Mouse (Mus musculus): Measurements from ENCODE around the gene Rab29. TPM values are rescaled to one million over a fixed set of nuclear protein-coding genes. Genes with fewer than 3 reads are reported as not detected.
"Not testable (repeated sequence)": the region's sequence is repeated elsewhere in the genome, so short reads cannot be mapped to it uniquely, and the experiment has no call there.

Rab29 gene
- 29.8 and 30.1 TPM in 2 replicates for polyA plus RNA-seq (2015; fragmentation: Nextera tagmentation; extraction: Ambion mirVana)

DNA sequence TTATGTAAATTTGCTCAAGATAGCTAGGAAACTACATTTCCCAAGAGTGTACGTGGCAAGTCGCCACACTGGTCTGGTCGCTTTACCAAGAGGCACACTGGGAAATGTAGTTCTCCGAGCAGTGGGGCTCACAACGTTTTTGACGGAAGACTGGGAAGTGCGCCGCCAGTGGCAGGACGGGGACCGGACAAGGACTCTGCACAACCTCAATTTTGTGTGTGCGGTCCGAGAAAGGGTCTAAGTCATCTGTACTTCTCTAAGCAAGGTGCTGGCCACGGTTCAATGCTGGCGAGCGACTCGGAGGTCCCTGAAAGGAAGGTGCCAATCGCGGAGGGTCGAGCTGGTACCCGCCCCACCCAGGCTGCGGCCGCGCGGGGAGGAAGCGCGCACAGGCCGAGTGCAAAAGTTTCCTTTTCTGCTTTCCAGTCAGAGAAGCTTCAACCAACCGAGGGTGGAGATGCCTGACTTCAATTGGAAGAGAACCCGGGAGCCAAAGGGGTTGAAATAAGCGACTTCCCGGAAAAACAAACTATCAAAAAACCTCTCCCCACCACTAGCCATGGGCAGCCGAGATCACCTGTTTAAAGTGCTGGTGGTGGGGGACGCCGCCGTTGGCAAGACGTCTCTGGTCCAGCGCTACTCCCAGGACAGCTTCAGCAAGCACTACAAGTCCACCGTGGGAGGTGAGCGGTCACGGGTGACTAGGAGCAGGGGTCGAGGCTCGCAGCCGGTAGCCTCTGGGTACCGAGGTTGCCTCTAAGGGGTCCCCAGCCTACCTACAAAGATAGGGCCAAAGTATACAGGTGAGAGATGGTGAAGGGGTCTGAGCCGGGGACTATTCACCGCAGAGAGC is at the start of gene Rab29:
Gene Rab29 (plus strand): TSS at position 132 of the 853 bp plus-strand sequence.
- peak; percentile 95 for ATAC-seq (ENCODE audit: insufficient number of reproducible peaks, low FRiP score, low TSS enrichment, low read depth)
- Histone ChIP-seq H3K27ac (peak within 1 kb of the TSS; percentile 61; the same call in 1 of the 2 replicates), H3K4me3 (peak within 1 kb of the TSS; percentile 66), H3K9ac (peak within 1 kb of the TSS; percentile 51), H3K9me3 (no peaks in the 10 kb centered on the region), H3K36me3 (0 out of 2 replicates have a peak, but pooled peaks cover 5% of the 10 kb centered on the region), H3K27me3 (no peaks in the 10 kb centered on the region), H3K4me2 (peak within 1 kb of the TSS; percentile 81), H3K4me1 (peaks cover 7% of the 10 kb centered on the region; the same call in 1 of the 2 replicates)
- 1% methylated on average over 46 of the region's 46 CpGs for WGBS

DNA sequence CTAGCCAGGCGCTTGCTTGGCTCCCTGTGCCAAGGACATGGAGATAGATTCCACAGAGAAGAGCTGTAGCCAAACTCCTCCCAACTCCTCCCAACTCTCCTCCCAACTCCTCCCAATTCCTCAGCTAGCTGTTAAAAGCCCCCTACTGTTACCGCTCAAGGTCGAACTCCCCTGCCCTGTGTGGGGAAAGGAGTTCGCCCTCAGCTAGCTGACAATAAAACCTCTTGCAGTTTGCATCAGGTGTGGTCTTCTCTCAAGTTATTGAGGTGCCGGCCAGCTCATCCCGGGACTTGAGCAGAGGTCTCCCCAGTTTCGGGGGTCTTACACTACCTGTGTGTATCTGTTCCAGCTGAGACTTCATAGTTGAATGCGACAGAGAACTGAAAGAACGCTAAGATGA is 46.7 kb upstream of the Rab29 start:
- WGBS: 63% methylated on average over 9 of the region's 9 CpGs
- H3K4me1 ChIP-seq; H3K9me3 ChIP-seq; H3K9ac ChIP-seq; H3K27me3 ChIP-seq; ATAC-seq (ENCODE audit: insufficient number of reproducible peaks, low FRiP score, low TSS enrichment, low read depth); H3K4me3 ChIP-seq; H3K36me3 ChIP-seq; H3K4me2 ChIP-seq: not testable (repeated sequence)
- H3K27ac ChIP-seq: peak overlapping the region; percentile 35; the same call in 1 of the 2 replicates

DNA sequence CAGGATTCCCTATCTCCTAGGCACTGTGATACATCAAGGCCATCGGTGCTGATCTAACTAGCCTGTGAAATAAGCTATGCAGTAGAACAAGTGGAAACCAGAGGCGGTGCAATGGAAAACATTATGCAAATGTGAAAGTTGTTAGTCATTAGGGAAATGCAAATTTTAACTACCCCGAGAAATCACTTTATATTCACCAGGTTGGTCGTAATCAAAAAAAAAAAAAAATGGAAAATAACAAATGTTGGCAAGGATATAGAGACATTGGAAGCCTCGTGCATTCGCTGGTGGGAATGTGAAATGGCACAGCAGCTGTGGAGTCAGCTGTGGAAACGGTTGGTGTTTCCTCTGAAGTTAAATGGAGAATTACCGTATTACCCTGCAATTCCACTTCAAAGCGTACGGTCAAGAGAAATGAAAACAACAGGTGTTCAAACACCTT is 46.1 kb upstream of the Rab29 start:
- H3K36me3 ChIP-seq: no peaks in the 10 kb centered on the region
- no peak for ATAC-seq (ENCODE audit: insufficient number of reproducible peaks, low FRiP score, low TSS enrichment, low read depth)
- no peaks in the 10 kb centered on the region for H3K4me1 ChIP-seq
- H3K9ac ChIP-seq: no peak overlapping the region
- H3K4me3 ChIP-seq: no peak overlapping the region
- H3K4me2 ChIP-seq: no peak overlapping the region
- peak overlapping the region; percentile 35; the same call in 1 of the 2 replicates for H3K27ac ChIP-seq
- 61% methylated on average over 10 of the region's 10 CpGs for WGBS
- no peaks in the 10 kb centered on the region for H3K27me3 ChIP-seq
- no peaks in the 10 kb centered on the region for H3K9me3 ChIP-seq

DNA sequence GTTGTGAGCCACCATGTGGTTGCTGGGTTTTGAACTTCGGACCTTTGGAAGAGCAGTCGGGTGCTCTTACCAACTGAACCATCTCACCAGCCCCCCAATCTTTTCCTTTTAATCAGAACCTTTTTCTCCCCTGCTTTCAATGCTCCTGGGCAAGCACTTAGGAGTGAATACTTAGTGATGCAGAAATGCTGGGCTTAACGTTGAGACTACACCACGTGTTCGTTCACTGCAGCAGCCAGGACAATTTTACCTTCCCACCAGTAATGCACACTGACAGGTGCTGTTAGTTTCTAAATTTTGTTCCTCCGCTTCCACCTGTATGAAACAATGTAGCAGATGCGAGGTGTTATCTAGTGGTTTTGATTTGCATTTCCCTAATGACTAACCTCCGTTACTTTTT is 44.7 kb upstream of the Rab29 start:
- Histone ChIP-seq H3K27ac (no peak overlapping the region), H3K9ac (no peak overlapping the region), H3K36me3 (no peaks in the 10 kb centered on the region), H3K4me3 (no peak overlapping the region), H3K9me3 (no peaks in the 10 kb centered on the region), H3K4me2 (no peak overlapping the region), H3K4me1 (peaks cover 6% of the 10 kb centered on the region), H3K27me3 (no peaks in the 10 kb centered on the region)
- WGBS: 75% methylated on average over 8 of the region's 8 CpGs
- ATAC-seq (ENCODE audit: insufficient number of reproducible peaks, low FRiP score, low TSS enrichment, low read depth): no peak

DNA sequence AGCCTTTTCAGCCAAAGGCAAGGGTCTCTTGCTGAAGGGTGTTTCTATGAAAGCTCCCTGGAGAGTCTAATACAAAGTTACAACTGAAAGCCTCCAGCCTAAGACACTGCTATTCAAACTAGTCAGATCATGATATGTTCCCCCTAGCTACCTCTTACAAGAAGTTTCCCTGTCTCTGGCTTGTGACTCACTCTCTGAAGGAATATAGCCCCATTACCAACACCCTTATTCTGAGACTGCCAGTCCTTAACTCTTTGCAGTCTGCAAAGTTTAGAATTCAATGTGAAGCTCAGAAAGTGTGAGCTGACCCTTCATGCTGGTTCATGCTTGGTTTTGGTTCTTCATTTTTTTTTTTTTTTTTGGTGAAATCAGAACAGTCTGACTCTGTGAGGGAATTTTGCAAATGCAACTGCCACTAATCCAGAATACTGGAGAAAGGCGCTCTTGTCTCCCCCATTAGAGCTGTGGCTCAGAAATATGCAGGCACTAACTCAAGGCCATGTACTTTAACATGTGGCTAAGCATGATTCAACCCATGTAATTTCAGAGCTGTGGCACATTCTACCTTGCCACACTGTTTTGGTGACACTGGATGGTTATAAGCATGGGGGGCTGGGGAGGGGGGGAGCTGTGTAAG is 44.0 kb upstream of the Rab29 start:
- Histone ChIP-seq H3K9me3 (no peaks in the 10 kb centered on the region), H3K4me1 (peaks cover 8% of the 10 kb centered on the region), H3K4me3 (no peak overlapping the region), H3K9ac (no peak overlapping the region), H3K27me3 (no peaks in the 10 kb centered on the region), H3K36me3 (no peaks in the 10 kb centered on the region), H3K27ac (no peak overlapping the region), H3K4me2 (no peak overlapping the region)
- 85% methylated on average over 1 of the region's 1 CpGs for WGBS
- ATAC-seq (ENCODE audit: insufficient number of reproducible peaks, low FRiP score, low TSS enrichment, low read depth): no peak

DNA sequence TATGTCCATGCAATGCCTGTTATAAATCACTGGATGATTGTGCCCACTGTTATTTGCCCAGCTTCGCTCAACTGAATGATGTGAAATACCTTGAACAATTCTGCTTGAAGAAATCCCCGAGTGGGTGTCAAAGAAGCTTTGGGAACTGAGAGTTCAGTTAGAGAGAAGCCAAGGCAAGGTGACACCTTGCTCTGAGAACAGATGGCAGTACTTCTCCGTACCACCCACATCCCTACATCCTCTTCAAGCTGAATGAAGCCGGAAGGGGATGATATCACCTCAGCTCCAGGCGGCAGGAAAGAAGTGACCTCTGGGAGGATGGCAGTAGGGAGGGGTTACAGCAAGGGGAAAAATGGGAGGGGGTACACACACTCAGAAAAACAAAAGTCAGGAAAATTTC is 43.5 kb upstream of the Rab29 start:
- WGBS: 49% methylated on average over 5 of the region's 5 CpGs

DNA sequence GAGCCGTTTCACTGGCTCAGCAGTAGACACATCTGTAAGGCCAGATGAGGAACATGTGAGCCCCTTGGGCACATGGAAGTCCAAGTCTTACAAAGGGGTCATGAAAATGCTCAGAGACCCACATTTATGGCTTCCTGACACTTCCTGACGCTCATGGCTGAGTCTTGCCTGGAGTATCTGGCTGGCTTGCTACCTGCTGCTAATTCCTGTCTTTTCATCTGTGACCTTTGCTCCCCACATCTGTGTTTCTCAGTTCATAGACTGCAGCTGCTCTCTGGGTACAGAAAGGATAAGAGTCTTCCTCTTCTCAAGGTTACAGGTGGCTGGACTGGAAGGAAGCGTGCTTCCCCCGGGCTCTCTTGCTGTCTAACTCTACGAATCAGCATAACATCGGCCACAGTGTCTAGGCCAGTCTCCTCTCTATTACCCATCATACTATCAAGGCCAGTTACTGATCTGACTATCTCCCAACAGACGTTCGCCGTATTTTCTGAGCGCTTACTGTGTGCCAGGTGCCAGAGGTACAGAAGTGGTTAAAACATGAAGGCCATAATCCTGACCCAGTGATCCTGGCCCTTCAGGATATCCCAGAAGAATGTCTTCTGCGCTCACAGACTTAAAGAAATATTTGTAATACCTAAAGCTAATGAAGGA is 42.4 kb upstream of the Rab29 start:
- Histone ChIP-seq H3K9ac (no peak overlapping the region), H3K27ac (no peak overlapping the region), H3K9me3 (no peaks in the 10 kb centered on the region), H3K4me2 (no peak overlapping the region), H3K36me3 (no peaks in the 10 kb centered on the region), H3K4me3 (no peak overlapping the region), H3K4me1 (peaks cover 16% of the 10 kb centered on the region), H3K27me3 (no peaks in the 10 kb centered on the region)
- no peak for ATAC-seq (ENCODE audit: insufficient number of reproducible peaks, low FRiP score, low TSS enrichment, low read depth)
- 76% methylated on average over 11 of the region's 11 CpGs for WGBS

More for the DNA sequence above, 43.5 kb upstream of the Rab29 start:
- H3K27ac ChIP-seq: no peak overlapping the region
- no peak overlapping the region for H3K4me3 ChIP-seq
- no peak for ATAC-seq (ENCODE audit: insufficient number of reproducible peaks, low FRiP score, low TSS enrichment, low read depth)
- H3K36me3 ChIP-seq: no peaks in the 10 kb centered on the region
- peaks cover 8% of the 10 kb centered on the region for H3K4me1 ChIP-seq
- H3K4me2 ChIP-seq: no peak overlapping the region
- no peaks in the 10 kb centered on the region for H3K27me3 ChIP-seq
- no peaks in the 10 kb centered on the region for H3K9me3 ChIP-seq
- H3K9ac ChIP-seq: no peak overlapping the region

DNA sequence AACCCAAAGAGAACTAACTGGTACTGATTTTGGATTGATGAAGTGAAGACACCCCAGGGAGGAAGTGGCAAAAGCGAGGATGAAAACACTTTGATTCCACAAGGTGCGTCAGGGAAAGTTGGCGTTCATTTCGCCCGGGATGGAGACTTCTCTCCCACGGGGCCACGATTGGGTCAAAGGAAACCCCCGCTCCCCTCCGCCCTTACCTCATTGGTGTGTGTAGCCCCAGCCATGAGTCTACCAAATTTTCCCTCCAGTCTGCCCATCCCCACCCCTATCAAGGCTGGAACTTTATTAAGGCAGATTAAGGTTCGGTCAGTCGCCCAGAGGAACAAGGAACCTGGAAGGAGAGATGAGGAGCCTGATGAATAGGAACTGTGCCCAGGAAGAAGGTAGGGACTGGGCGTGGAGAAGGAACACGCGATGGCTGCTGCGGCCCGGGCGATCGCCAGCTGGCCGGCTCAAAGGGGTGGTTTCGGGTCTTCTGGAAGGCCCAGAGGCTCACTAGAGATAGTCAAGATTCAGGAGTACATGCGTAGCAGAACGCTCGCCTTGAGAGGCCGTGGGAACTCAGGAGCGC is 39.7 kb upstream of the Rab29 start, which contains the start of gene Slc41a1:
Gene Slc41a1 (plus strand): TSS at position 287 of the 580 bp plus-strand sequence.
- WGBS: 2% methylated on average over 25 of the region's 25 CpGs

DNA sequence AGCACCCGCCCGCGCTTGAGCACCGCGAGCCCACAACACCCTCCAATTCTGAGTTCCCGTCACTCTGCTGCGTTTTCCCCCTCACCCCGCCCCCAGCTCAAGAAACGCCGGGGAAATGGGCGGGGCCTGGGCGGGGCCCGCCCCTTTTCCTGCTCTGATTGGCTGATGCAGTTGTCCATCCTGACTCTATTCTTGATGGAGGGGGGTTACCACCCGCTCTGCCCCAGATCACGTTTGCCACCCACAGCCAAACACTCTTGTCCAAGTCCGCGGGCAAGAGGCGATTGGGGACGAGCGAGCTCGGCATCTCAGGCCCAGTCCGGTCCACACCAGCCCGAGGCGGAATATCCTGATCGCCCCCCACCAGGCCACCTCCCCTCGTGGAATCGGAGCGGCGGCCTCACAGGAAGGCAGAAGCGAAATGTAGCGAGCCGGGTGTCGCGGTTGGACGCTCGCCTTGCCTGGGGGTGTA is 39.2 kb upstream of the Rab29 start:
- H3K4me1 ChIP-seq: peaks cover 38% of the 10 kb centered on the region
- WGBS: 0% methylated on average over 35 of the region's 36 CpGs
- peak; percentile 93 for ATAC-seq (ENCODE audit: insufficient number of reproducible peaks, low FRiP score, low TSS enrichment, low read depth)

More for the DNA sequence above, 39.7 kb upstream of the Rab29 start, which contains the start of gene Slc41a1:
- peaks cover 19% of the 10 kb centered on the region for H3K36me3 ChIP-seq
- H3K4me2 ChIP-seq: peak within 1 kb of the TSS; percentile 71
- no peaks in the 10 kb centered on the region for H3K27me3 ChIP-seq
- ATAC-seq (ENCODE audit: insufficient number of reproducible peaks, low FRiP score, low TSS enrichment, low read depth): peak; percentile 57
- peak within 1 kb of the TSS; percentile 74 for H3K9ac ChIP-seq
- H3K4me1 ChIP-seq: peaks cover 38% of the 10 kb centered on the region
- no peaks in the 10 kb centered on the region for H3K9me3 ChIP-seq
- H3K27ac ChIP-seq: peak within 1 kb of the TSS; percentile 93
- H3K4me3 ChIP-seq: peak within 1 kb of the TSS; percentile 81

DNA sequence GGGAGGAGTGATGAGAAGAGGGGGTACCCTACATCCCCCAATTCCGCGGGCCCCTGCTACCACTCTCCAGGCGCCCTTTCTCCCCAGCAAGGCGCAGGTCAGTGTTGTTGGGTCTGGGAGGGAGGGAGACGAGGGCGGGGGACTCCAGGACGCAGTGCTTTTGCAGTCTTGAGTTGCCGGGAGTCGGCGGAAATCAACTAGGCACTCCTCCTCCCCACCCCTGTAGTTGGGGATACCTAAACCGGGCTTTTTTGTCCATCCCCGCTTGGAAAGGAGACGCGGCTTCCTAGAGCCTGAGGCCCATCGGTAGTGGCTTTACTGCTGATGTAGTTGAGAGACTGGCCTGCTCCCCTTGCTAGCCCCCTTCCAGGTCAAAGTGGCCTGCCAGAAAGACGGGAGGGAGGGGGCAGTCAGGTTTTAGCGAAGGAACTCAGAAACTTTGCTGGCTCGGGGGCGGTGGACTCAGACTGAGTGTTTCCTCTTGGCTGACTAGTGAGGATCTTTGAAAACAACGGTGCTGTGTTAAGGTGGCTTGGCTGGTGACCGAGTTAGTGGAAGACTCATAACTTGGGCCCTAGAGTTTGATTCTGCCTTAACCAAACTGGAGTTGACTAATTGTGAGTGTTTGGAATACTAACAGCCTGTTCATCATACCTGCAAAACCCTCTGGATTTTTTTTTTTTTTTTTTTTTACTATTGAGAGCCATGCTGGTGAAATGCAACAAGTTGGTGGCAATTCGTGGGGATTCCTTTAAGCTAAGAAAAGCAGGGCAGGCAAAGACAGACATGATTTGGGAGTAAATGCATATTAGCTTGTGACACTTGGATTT is 38.5 kb upstream of the Rab29 start:
- peaks cover 23% of the 10 kb centered on the region for H3K36me3 ChIP-seq
- peak overlapping the region; percentile 72 for H3K9ac ChIP-seq
- peak overlapping the region; percentile 81 for H3K4me3 ChIP-seq
- no peaks in the 10 kb centered on the region for H3K27me3 ChIP-seq
- no peaks in the 10 kb centered on the region for H3K9me3 ChIP-seq
- H3K27ac ChIP-seq: peak overlapping the region; percentile 93
- H3K4me1 ChIP-seq: peaks cover 41% of the 10 kb centered on the region
- peak; percentile 36; the same call in 1 of the 2 replicates for ATAC-seq (ENCODE audit: insufficient number of reproducible peaks, low FRiP score, low TSS enrichment, low read depth)
- peak overlapping the region; percentile 71 for H3K4me2 ChIP-seq
- WGBS: under 1% methylated on average over 21 of the region's 22 CpGs

More for the DNA sequence above, 39.2 kb upstream of the Rab29 start:
- no peaks in the 10 kb centered on the region for H3K27me3 ChIP-seq
- no peaks in the 10 kb centered on the region for H3K9me3 ChIP-seq
- H3K9ac ChIP-seq: peak overlapping the region; percentile 74
- peak overlapping the region; percentile 93 for H3K27ac ChIP-seq
- H3K36me3 ChIP-seq: peaks cover 19% of the 10 kb centered on the region
- H3K4me3 ChIP-seq: peak overlapping the region; percentile 81
- peak overlapping the region; percentile 71 for H3K4me2 ChIP-seq
